Mouse (Mus musculus) splenic B cell, adult 2 months (primary cell): ENCODE results near the gene Limk1.
A peak's percentile ranks its signal among the peaks of the same experiment; 100 is the strongest.
"Not testable (repeated sequence)": the region's sequence is repeated elsewhere in the genome, so short reads cannot be mapped to it uniquely, and the experiment has no call there.

Experiments used
- DNase-seq: peaks from one replicate; pipeline ENCODE4 v3.0.0-alpha.2; 2011; ENCODE audit warnings: low read depth, low spot score
- H3K27me3 ChIP-seq: 2 replicates; pipeline ENCODE4 v1.6.1; 2012; ENCODE audit warnings: mild to moderate bottlenecking, low read length, moderate library complexity, mixed read lengths; ENCODE audit not compliant: control insufficient read depth, poor library complexity, insufficient read depth, severe bottlenecking
- H3K36me3 ChIP-seq: 2 replicates; pipeline ENCODE4 v1.6.1; 2012; ENCODE audit warnings: mild to moderate bottlenecking, low read length, moderate library complexity, mixed read lengths; ENCODE audit not compliant: control insufficient read depth, poor library complexity, insufficient read depth, severe bottlenecking

Gene Limk1

GRCm38 (mm10) chr5:134669001-134669708 lies 19.2 kb downstream of the Limk1 start:
- no peaks in the 10 kb centered on the region for H3K27me3 ChIP-seq
- H3K36me3 ChIP-seq: no peaks in the 10 kb centered on the region
- DNase-seq: no peak

DNA sequence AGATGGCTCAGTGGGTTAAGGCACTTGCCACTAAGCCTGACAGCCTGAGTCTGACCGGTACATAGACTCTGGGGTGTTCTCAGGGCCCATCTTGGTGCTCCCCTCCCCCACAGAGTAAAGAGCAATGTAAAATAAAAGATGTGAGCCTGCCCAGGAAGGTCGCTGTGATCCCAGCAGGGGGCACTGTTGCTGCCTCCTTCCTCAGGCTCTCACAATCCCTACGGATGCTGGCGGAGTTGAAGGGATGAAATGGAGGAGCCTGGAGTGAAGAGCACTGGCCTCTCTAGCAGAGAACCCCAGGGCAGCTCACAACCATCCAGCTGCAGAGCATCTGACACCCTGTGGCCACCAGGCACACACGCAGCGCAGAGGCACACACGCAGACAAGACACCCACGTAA lies 19.9 kb downstream of the Limk1 start:
- Histone ChIP-seq H3K36me3 (no peaks in the 10 kb centered on the region), H3K27me3 (no peaks in the 10 kb centered on the region)
- DNase-seq: no peak

- Histone ChIP-seq H3K36me3 (no peaks in the 10 kb centered on the region), H3K27me3 (no peaks in the 10 kb centered on the region)
- DNase-seq: no peak
Measured at GRCm38 (mm10) chr5:134656708-134657107, 31.7 kb downstream of the Limk1 start.

GRCm38 (mm10) chr5:134652015-134652414 lies 36.4 kb downstream of the Limk1 start:
- no peak for DNase-seq
- Histone ChIP-seq H3K36me3 (no peaks in the 10 kb centered on the region), H3K27me3 (no peaks in the 10 kb centered on the region)

DNA sequence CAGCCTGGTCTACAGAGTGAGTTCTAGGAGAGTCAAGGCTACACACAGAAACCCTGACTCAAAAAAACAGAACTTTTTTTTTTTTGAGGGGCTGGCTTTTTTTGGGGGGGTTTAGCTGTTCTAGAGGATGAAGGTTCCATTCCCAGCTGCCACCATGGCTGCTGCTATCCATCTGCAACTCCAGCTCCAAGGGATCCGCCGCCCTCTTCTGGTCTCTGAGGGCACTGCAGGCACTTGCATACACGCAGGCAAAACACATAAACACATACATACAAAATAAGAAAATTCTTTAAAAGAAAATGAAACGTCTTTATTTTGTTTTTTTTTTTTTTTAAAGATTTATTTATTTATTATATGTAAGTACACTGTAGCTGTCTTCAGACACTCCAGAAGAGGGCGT lies 37.5 kb downstream of the Limk1 start:
- no peaks in the 10 kb centered on the region for H3K36me3 ChIP-seq
- no peaks in the 10 kb centered on the region for H3K27me3 ChIP-seq
- peak; percentile 76 for DNase-seq

DNA sequence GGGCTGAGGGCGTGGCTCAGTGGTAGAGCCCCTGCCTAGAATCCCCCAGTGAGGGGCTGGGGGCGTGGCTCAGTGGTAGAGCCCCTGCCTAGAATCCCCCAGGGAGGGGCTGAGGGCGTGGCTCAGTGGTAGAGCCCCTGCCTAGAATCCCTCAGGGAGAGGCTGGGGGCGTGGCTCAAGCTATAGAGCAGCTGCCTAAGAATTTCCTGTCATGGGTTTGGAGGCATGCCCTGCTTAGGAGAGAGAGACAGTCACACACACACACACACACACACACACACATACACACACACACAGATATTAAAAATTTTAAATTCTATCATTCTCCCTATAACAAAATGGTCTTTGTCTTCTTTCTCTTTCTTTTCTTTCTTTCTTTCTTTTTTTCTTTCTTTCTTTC lies 39.4 kb downstream of the Limk1 start:
- peak; percentile 44 for DNase-seq
- not testable (repeated sequence) for H3K36me3 ChIP-seq, H3K27me3 ChIP-seq

- no peak for DNase-seq
- Histone ChIP-seq H3K27me3 (no peaks in the 10 kb centered on the region), H3K36me3 (no peaks in the 10 kb centered on the region)
Measured at GRCm38 (mm10) chr5:134647394-134647793, 41.0 kb downstream of the Limk1 start.

DNA sequence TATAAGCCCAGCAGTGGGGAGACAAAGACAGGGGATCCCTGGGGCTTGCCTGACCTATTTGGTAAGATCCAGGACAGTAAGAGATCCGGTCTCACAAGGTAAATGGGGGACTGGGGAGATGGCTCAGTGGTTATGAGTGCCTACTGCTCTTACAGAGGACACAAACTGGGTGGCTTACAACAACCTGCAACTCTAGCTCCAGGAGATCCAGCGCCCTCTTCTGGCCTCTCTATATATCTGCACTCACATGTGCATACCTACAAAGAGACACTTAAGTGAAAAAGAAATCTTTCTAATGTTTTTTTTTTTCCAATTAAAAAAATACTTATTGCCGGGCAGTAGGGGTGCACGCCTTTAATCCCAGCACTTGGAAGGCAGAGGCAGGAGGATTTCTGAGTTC lies 41.9 kb downstream of the Limk1 start:
- H3K36me3 ChIP-seq: no peaks in the 10 kb centered on the region
- no peak for DNase-seq
- no peaks in the 10 kb centered on the region for H3K27me3 ChIP-seq

- Histone ChIP-seq H3K27me3 (no peaks in the 10 kb centered on the region), H3K36me3 (no peaks in the 10 kb centered on the region)
- DNase-seq: no peak
Measured at GRCm38 (mm10) chr5:134644643-134645118, 43.7 kb downstream of the Limk1 start.

- H3K27me3 ChIP-seq: no peaks in the 10 kb centered on the region
- DNase-seq: no peak
- H3K36me3 ChIP-seq: no peaks in the 10 kb centered on the region
Measured at GRCm38 (mm10) chr5:134644121-134644520, 44.3 kb downstream of the Limk1 start.

GRCm38 (mm10) chr5:134640371-134640770 lies 48.0 kb downstream of the Limk1 start:
- Histone ChIP-seq H3K36me3 (peaks cover 6% of the 10 kb centered on the region; the same call in 1 of the 2 replicates), H3K27me3 (no peaks in the 10 kb centered on the region)
- DNase-seq: no peak

GRCm38 (mm10) chr5:134639269-134639682 lies 49.1 kb downstream of the Limk1 start, which contains the start of gene Eif4h:
Eif4h (minus strand) TSS chr5:134639490.
- Histone ChIP-seq H3K36me3 (peaks cover 6% of the 10 kb centered on the region; the same call in 1 of the 2 replicates), H3K27me3 (no peaks in the 10 kb centered on the region)
- peak; percentile 98 for DNase-seq

- H3K27me3 ChIP-seq: no peaks in the 10 kb centered on the region
- peaks cover 6% of the 10 kb centered on the region; the same call in 1 of the 2 replicates for H3K36me3 ChIP-seq
- no peak for DNase-seq
Measured at GRCm38 (mm10) chr5:134638461-134639268, 49.7 kb downstream of the Limk1 start.

DNA sequence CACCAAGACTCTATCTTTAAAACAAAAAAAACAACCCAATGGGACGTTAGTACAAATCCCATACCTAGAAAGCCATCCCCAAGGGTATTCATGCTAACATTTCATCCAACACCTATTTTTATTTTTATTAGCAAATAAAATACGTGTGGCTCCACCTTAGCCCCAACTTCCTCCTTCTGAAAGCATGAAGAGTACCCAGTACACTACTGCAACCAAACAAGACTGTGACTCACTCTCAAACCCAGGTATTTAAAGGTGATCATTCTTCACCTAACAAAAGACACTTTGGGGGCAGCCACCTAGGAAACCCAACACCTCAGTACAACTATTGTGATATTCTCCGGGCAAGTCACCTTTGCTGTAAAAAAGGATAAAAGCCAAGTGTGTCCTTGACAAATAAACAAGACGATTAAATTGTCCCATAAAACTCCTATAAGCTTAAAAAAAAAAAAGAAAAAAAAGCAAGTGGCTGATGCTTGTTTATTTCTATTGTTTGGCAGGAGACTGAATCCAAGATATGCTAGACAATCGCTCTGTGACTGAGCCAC lies 50.5 kb downstream of the Limk1 start:
- Histone ChIP-seq H3K27me3 (no peaks in the 10 kb centered on the region), H3K36me3 (peaks cover 6% of the 10 kb centered on the region; the same call in 1 of the 2 replicates)
- peak; percentile 42 for DNase-seq

DNA sequence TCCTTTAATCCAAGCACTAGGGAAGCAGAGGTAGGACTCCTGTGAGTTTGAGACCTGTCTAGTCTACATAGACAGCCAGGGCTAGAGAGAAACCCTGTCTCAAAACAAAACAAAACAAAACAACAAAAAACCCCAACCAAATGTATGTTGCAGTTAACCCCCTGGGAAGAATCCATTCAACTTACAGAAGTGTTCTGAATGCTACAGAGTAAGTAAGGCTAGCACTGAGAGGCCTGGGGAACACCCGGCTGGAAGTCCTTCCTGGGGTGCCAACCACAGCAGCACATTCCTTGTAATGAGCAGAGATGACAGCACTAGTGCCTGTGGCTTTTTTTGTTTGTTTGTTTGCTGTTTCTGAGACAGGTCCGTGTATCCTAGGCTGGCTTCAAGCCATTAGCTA lies 55.6 kb downstream of the Limk1 start:
- DNase-seq: no peak
- Histone ChIP-seq H3K36me3 (peaks cover 6% of the 10 kb centered on the region; the same call in 1 of the 2 replicates), H3K27me3 (no peaks in the 10 kb centered on the region)
